Mouse (Mus musculus) kidney, postnatal 36 days (tissue): ENCODE measurements at regions not wholly inside any gene's neighbourhood (a gene's known extent, or its start where the extent isn't known, plus 50 kb on each side); places are given as distances from the start of the nearest gene placed in this dataset.

ENCODE experiments used
- DNase-seq, 2 experiments: peaks; one replicate each; pipeline ENCODE4 v3.0.0; 2021 to 2022; ENCODE audit warnings: mixed read lengths in 2 of 2

- DNase-seq = no peak
These were observed 316.5 kb downstream of the Nsun3 start for GRCm38 (mm10) chr16:62470133-62470532.

GRCm38 (mm10) chr16:62469286-62469685, 317.3 kb downstream of the Nsun3 start:
- DNase-seq = no peak

DNA sequence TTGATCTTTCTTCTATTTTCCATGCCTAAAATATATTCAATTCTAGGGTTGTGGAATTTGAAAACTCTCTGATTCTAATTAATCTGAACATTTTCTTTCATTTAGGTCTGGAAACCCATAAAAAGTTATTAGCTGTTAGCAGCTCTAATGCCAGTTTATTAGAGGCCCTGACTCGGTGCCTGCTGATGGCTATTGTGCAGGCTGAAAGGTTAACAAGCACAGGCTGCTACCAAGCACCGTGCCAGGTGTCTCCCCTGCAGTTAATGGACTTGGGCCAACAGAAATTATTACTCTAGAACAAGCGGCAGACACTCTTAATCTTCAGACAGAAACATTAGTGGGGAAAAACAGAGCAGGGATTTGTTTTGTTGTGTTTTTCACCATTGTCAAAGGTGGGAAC, 317.8 kb downstream of the Nsun3 start:
- DNase-seq = no peak

- DNase-seq = no peak
These were observed 326.6 kb downstream of the Nsun3 start for GRCm38 (mm10) chr16:62459949-62460551.

DNA sequence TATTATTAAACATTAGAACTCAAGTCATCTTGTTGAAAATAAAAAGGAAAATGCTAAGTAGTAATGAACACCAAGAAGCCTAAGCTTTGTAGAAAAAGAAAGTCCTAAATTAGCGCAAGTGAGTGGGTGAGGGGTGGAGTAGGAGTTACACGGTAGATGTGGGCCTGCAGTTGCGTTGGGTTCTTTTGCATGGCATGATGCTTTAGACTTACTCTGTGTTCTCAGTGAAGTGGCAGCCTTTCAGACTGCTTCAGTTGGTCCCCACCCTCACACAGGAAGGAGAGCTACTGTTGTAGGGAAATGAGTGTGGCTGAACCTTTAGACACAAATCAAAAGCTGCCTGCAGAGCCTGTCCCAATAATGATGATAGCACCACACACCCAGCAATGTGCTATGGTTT, 336.9 kb downstream of the Nsun3 start:
- no peak for DNase-seq

GRCm38 (mm10) chr16:62447380-62447779, 339.2 kb downstream of the Nsun3 start:
- DNase-seq = no peak

GRCm38 (mm10) chr16:62441197-62441596, 345.4 kb downstream of the Nsun3 start:
- DNase-seq = no peak

DNA sequence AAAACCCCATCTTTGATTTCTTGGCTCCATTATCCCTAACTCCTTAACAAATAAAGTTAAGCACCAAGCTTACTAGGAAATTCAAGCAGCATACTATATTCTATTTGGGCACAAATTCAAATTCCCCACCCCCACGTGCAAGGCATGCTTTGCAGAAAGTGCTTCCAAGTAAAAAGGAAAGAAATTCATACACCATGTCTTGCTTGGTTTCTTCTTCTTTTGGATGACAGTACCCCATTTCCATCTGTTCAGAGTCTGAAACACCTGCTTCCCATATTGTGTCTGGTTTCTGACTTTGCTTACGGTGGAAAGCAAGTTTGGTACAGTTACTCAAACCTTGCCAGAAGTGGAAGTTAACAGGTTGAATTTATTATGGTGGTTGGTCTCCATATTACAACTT, 353.5 kb downstream of the Nsun3 start:
- DNase-seq = no peak

- peak in 1 of 2 experiments; percentile 27 for DNase-seq
These were observed 372.1 kb downstream of the Nsun3 start for GRCm38 (mm10) chr16:62414485-62414884.

DNA sequence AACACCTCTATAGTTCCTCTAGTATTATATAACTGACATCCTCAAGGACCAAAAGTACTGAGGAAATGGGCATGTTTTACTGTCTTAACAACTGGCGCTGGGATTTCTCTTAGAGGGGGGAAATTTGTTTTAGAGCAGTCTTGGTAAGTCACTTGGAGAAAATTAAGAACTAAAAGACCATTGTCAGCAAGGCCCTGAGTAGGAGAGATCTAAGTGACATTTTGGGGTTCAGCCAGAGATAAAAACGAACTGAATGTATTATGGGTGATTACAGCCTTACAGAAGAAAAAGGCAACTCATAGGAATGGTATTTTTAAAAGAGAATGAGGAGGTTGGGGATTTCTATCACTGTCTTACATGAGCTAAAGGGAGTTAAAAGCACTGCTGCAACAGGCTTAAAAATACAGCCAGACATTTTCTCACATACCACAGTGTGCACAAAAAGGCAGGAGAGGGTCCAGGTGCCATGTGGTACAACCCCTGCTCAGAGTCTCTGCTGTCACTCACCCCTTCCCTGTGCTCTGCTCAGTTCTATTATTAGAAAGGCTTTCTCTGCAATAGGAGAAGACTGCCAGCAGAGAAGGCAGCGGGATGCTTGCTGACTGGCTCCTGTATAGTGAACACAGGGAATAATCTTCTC, 379.0 kb downstream of the Nsun3 start:
- no peak for DNase-seq

GRCm38 (mm10) chr16:62406458-62406857, 380.2 kb downstream of the Nsun3 start:
- no peak for DNase-seq

- no peak for DNase-seq
These were observed 429.3 kb downstream of the Nsun3 start for GRCm38 (mm10) chr16:62357279-62357678.

GRCm38 (mm10) chr16:62356349-62356748, 430.3 kb downstream of the Nsun3 start:
- no peak for DNase-seq

- DNase-seq = no peak
These were observed 430.8 kb downstream of the Nsun3 start for GRCm38 (mm10) chr16:62355830-62356270.

GRCm38 (mm10) chr16:62327378-62328036, 459.1 kb downstream of the Nsun3 start:
- DNase-seq = no peak

DNA sequence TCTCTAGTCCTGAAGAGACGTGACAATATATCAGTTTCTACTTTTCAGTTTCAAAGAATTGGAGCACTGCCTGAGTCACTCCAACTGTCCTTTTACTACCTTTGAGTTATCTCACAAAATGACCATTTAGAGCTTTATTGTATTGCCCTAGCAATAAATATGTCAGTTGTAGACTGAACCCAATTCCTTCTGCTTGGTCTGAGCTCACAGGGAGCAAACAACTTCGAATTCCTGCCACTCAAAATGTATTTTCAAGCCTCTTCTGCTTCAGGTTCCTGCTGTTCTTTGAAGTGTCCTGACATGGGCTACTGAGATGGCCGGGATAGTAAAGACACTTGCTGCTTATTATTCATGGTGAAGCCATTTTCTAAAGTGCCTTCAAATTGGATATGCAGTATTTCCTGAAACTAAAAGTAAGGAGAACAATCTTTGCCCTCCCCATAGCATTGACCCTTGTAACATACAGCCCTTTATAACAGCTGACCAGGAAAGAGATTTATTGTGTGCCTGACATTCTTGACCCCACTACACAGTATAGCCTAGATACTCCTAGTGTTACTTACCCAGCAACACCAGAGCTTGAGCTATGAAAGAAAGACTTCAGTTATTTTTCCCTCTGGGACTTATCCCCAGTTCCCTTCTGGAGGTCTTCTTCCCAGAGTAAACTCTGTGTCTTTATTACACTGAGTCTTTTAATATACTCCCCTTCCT, 460.9 kb downstream of the Nsun3 start:
- no peak for DNase-seq

DNA sequence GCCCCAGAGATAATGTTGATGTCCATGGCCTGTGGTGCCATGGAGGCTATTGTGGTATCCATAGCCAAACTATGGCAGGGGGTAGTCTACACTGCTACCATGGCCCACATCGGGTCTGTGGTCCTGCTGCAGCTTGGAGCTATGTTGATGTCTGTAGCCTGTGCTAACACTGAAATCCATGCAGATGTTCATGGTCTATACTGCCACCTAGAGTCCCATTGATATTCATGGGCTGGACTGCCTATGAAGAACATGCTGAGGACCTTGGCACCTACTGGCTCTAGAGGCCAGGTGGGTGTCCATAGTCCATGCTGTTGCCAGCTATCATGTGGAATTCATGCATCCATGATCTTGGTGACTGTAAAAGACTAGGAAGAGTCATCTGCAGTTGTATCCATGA, 463.8 kb downstream of the Nsun3 start:
- DNase-seq = no peak

DNA sequence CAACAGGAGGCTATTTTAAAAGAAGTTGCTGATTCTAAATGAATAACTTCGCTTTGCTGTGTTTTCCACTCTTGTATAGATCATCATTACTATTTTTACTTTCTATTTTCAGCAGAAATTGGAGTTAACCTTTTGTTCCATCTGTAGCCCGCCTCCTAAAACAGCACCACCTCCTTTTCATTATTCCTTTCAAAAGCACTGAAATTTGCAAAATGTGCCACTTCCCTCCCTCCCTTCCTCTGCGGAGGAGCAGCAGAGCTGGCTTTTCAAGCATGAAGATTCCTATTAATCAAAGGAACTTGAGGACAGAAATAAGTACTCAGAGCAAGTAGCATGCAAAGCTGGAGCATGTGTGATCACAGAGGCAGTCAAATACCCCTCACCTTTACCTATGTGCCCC, 497.7 kb downstream of the Nsun3 start:
- DNase-seq = no peak
